Mouse (Mus musculus) frontal cortex, postnatal 25 days (tissue): Measurements from ENCODE around the gene Arpc2.

ENCODE experiments used
- DNase-seq, 2 experiments: peaks; one replicate each; pipeline ENCODE4 v3.0.0; 2022; ENCODE audit warnings: low spot score in 2 of 2

Arpc2 gene

DNA sequence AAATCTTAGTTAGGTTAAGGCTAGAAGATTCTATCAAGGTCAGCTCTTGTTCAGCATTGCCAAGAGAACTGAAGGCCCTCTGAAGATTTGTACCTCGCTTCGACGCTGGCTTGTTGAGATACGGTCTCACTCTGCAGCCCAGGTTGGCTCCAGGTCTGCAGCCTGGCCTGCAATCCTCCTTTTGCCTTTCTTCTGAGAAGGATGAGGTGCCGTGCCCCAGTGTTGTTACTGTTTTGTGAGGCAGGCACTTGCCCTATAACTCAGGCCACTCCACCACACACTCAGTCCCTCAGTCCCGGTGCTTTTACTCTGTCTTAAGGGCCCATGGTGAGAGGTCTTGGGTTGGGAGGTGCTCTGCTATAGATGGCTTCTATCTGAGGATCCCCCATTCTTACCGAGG lies 66.3 kb downstream of the Arpc2 start:
- DNase-seq, result no peak

GRCm38 (mm10) chr1:74302835-74303234 lies 67.0 kb downstream of the Arpc2 start:
- no peak for DNase-seq

- no peak for DNase-seq
These were observed 67.8 kb downstream of the Arpc2 start for GRCm38 (mm10) chr1:74303509-74304338.

DNA sequence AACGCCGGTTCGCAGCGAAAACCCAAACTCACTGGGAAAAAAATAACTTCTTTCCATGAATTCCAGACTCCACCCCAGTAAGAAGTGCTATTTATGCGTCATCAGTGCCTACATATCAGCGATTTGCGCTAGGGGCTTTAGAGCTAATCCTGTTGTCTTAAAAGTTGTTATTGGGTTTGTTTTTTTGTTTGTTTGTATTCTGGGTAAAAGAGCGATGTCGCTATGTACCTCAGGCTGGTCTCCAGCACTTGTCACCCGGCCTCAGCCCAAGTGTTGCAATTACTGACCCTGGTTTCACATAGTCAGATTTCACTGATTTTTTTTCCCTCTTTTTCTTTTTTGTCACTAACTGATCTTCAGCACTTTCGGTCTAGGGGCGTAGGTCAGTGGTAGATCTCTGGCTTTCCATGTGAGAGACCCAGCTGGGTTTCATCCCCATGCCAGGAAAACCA lies 68.5 kb downstream of the Arpc2 start:
- DNase-seq, result no peak

DNA sequence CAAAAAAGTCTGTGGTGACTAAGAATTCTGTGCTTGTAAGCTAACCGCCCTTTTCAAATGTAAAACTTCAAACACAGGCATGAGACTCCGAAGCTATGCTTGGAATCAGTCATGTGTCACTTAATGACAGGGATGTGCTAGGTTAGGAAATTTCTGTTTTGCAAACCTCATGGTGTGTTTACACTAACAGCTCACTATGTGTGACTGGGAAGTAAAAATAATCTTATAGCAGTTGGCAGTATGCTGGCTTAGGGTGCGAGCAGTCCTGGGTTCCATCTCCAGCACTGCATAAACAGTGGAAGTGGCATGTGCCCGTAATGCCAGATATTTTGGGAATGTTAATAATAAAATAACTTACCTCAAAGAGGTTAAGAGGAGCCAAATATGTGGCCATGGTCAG lies 69.1 kb downstream of the Arpc2 start:
- no peak for DNase-seq

GRCm38 (mm10) chr1:74305522-74305921 lies 69.6 kb downstream of the Arpc2 start, which contains the start of gene Tmbim1:
Gene Tmbim1, minus strand, starts transcription at chr1:74305622.
- DNase-seq, result no peak

DNA sequence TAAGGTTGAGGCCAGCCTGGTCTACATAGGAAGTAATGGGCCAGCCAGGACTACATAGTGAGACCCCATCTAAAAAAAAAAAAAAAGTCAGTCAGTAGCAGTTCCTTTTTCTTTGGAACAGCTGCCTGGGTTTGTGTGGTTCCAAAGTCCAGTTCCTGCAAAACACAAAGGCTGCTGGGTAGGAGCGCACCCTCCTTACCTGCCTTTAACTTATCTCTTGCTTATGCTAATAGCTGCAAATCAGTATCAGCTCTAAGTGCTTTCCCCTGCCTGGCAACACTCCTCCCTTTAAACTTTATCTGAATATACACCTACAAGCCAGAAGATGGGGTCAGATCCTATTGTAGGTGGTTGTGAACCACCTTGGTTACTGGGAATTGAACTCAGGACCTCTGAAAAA lies 71.3 kb downstream of the Arpc2 start:
- no peak for DNase-seq

GRCm38 (mm10) chr1:74308001-74308964 lies 72.4 kb downstream of the Arpc2 start:
- DNase-seq, result no peak

DNA sequence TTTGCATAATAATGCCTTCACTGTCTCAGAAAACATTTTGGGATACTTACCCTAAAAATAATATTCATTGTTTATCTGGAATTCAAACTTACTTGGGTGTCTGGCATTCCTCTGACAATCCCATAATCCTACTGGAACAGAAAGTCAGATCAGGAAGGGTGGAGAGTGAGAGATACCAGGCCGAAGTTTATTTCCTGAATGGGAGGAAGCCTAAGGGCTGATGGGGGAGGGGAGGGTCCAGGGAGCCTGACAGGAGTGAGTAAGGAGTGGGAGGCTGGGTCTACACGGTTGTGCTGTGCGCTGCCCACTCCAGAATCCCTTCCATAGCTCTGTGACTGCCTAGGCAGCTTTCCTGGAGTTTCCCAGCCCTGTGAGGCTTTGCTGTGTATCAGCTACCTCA lies 73.9 kb downstream of the Arpc2 start:
- DNase-seq, result no peak

DNA sequence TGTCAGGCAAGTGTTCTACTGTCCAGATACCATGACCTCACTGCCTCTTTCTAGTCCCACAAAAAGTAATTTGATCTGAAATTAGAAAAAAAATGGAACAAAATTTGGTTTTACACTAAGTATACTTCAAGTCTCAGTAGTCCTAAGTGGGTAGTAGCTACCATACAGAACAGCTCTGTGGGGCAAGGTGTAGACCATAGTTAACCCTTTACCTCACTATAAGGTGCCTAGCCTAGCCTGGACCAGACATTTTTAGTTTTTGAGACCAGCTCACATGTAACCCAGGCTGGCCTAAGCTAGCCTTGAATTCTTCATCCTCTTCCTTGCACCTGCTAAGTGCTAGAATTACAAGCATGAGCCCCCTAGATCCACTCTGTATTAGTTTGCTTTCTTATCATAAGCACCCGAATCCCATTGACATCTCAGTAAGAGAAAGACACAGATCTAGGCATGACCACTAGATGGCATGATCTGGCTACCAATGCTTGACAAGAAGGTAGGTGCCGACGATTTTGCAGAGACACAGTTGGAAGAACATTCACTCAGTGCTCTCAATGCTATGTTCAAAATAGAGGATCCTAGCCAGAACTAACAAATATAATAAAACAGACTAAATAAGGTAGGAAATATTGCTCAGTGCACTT lies 77.3 kb downstream of the Arpc2 start:
- peak in 1 of 2 experiments; percentile 48 for DNase-seq

- DNase-seq, result no peak
These were observed 78.9 kb downstream of the Arpc2 start for GRCm38 (mm10) chr1:74314796-74315195.

GRCm38 (mm10) chr1:74316114-74316827 lies 80.4 kb downstream of the Arpc2 start:
- no peak for DNase-seq
